Mouse (Mus musculus) lung, postnatal 25 days (tissue): ENCODE measurements at regions not wholly inside any gene's neighbourhood (a gene's known extent, or its start where the extent isn't known, plus 50 kb on each side); places are given as distances from the start of the nearest gene placed in this dataset.

Experiments
- DNase-seq: peaks from one replicate; pipeline ENCODE4 v3.0.0; 2022; ENCODE audit warnings: low spot score

GRCm38 (mm10) chr11:25538641-25539258 is 671.8 kb downstream of the 5730522E02Rik start:
- no peak for DNase-seq

DNA sequence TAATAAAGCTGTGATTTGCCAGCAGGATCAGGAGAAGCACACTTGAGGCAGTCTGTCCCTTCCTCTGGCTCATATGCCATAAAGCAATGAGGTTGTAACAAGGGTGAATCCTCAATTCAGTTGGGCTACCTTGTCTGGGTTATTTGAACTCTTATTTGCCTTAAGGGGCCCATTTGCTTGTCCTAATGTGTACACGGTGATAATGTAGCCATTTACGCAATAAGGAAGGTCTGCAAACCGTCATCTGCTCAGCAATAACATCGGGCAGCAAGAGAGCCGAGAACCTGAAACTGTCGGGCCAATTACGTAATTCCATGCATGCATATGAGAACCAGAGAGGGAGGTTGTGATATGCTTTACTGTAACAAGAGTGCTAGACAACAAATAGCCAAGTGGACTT is 674.5 kb downstream of the 5730522E02Rik start:
- DNase-seq = no peak

DNA sequence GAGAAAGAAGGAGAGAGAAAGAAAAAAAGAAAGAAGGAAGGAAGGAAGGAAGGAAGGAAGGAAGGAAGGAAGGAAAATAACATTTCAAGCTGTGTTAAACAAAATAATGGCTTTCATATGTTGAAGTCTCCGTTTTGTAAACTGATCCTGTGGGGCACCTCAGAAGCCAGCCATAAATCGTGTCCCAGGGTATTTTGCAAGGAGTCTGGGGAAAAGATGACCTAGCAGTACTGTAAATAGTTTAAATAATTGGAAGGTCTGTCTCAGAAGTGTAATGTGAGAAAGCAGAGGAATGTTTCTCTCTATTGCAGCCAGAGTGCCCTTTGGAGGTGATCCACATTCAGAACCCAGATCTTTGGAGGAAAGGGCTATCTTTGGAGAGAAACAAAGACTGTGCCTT is 677.5 kb downstream of the 5730522E02Rik start:
- no peak for DNase-seq

- DNase-seq = no peak
These were observed 678.7 kb downstream of the 5730522E02Rik start for GRCm38 (mm10) chr11:25531668-25532398.

DNA sequence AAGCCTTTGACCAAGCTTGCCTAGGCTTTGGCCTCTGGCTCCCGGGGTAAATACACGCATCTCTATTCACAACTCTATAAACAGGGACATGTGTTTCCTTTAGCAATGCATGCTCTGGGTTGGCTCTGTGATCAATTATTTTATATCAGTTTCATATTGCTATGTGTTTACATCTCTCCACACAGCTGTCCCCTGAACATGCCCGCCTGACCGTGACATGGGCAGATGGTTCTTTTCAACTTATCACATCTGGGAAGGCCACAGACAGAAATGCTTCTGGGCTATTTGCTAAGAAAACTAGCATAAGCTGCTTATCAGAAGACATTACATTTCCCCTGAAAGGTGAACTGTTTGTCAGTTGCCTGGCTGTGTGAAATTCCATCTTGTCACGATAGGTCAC is 682.5 kb downstream of the 5730522E02Rik start:
- DNase-seq = no peak

- DNase-seq = no peak
These were observed 691.7 kb downstream of the 5730522E02Rik start for GRCm38 (mm10) chr11:25518903-25519302.

- no peak for DNase-seq
These were observed 692.4 kb downstream of the 5730522E02Rik start for GRCm38 (mm10) chr11:25518131-25518530.

- DNase-seq = no peak
These were observed 705.1 kb downstream of the 5730522E02Rik start for GRCm38 (mm10) chr11:25505500-25505899.

GRCm38 (mm10) chr11:25473682-25474365 is 736.7 kb downstream of the 5730522E02Rik start:
- DNase-seq = no peak

DNA sequence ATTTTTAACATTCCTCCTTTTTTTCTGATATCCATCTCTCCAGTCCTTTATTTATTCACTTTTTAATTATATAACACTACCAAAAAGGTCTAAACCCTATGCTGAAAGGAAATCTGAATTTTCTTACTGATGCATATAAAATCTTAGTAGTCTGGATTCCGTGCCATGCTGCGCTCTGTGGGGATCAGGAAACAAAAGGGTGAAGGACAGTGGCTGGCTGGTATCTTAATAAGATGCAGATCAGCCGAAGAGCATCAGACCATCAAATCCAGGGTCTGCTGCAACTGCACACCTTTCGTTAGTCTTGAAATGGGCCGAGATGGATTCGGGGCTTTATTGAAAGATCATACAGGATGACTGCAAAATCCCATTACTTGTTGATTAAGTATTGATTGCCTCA is 740.7 kb downstream of the 5730522E02Rik start:
- DNase-seq = no peak

- DNase-seq = no peak
These were observed 773.4 kb downstream of the 5730522E02Rik start for GRCm38 (mm10) chr11:25437206-25437605.

GRCm38 (mm10) chr11:25435645-25436044 is 774.9 kb downstream of the 5730522E02Rik start:
- DNase-seq = no peak

DNA sequence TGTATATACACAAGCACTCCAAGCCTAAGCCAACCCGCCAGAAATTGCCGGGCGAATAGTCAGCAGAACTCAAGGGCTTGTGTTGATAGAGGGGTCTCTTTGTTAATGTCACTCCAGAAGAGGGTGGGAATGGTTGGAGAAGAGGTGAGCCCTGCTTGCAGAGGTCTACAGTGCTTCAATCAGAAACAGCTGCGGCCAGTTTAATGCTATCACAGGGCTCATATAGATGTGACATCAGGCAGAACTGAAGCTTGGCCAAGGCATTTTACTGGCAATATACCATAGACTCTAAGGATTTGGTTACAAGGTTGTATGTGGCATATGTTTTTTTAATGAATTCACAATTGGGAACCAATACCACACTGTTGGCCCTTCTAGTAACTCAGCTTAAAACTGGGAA is 787.4 kb downstream of the 5730522E02Rik start:
- no peak for DNase-seq

DNA sequence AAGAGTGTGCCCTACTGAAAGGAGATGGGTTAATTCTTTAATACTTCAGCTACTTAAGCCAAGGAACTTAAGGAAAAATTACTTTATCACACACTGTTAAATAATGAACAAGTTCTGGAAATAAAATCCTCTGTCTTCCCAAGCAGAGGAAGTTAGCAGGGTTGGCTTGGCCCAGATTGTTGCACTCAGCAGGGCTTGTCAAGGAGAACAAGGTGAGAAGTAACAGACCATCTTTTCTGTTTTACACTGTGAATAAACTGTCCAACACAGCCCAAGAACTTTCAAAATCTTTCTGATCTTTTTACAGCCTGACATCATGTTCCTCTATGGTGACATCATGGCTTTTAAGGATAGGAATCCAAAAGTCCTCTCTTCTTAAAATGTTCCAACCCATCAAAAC is 789.1 kb downstream of the 5730522E02Rik start:
- DNase-seq = no peak

DNA sequence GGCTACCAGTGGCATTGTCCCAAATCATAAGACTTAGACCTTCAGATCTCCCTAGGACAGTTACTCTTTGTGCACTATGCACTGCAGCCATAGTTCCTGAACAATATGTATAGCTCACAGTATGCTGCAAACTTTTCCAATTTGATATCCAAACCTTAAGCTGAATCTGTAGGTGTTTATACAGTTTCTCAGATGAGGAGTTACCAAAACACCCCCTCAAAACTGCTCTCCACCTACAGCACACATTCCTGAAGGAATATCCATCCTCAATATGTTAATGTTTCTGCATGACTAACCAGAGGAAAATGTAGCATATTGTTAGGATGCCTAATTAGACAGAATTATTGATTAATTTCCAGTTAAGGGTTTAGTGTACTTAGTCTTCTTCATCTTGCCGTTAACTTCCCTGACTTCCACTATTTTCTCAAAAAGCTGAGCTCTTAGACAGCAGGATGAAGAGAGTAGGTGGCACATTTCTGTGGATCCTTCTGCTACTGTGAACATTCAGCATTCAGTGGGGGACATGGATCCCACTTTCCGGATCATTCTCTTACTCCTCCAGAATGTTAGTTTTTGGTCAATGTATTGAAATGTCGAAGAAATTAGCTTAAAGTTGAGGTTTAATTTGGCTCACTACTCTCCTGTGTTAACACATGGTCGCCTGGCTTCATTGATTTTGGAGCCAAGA is 800.0 kb downstream of the 5730522E02Rik start:
- DNase-seq = no peak

- no peak for DNase-seq
These were observed 818.9 kb downstream of the 5730522E02Rik start for GRCm38 (mm10) chr11:25391649-25392048.

GRCm38 (mm10) chr11:25367111-25367510 is 843.5 kb downstream of the 5730522E02Rik start:
- no peak for DNase-seq

GRCm38 (mm10) chr11:25365433-25365832 is 845.1 kb downstream of the 5730522E02Rik start:
- no peak for DNase-seq

- no peak for DNase-seq
These were observed 850.8 kb downstream of the 5730522E02Rik start for GRCm38 (mm10) chr11:25359723-25360122.

GRCm38 (mm10) chr11:25357717-25358411 is 852.7 kb downstream of the 5730522E02Rik start:
- no peak for DNase-seq

DNA sequence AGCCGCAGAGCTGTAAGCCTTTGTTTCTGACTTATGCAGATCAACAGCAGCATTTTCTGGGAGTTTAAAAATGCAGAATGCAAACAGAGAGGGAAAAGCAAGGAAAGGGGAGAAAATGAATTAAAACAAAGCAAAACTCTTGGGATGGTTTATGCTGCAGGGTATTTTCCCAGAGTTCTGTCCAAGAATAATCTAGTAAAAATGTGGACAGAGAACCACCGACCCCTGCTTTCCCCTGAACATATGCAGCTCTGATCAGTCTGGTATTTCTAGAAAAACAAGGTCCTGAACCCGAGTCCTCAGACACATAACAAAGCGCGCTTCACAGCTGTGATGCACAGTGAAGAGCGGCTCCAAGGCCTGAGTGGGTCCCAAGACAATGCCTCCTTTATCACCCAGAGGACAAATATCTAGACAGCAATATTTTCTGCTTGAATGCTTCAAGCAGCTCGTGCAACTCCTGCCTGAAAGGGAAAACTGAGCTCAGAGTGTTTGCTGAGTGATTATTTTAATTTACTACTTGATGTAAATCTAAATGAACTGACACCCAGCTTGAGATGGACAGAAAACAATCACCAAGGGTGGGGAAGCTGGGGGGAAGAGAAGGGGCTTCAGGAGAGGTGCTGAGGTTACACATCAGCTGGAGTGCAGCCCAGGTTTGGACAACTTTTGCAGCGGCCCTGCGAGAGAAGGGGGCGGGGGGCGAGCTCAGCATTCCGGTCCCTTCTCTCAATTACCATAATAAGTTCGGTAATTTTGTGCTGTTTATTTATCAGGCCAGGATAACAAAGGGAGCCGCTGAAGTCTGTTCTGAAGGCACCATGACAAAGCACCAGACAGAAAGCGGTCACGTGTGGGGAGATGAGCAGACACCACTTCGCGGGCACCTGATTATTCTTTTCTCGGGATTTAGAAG is 853.6 kb downstream of the 5730522E02Rik start:
- DNase-seq = no peak
